Mouse (Mus musculus) adrenal gland, adult (tissue): Measurements from ENCODE around the gene Arl1.
"Not testable (repeated sequence)": the region's sequence is repeated elsewhere in the genome, so short reads cannot be mapped to it uniquely, and the experiment has no call there.

ENCODE experiments used
- DNase-seq, 2 experiments: peaks; one replicate each; pipeline ENCODE4 v3.0.0; 2022 to 2023; ENCODE audit warnings: low spot score in 1 of 2; ENCODE audit not compliant: inconsistent age in 2 of 2

Gene Arl1

DNA sequence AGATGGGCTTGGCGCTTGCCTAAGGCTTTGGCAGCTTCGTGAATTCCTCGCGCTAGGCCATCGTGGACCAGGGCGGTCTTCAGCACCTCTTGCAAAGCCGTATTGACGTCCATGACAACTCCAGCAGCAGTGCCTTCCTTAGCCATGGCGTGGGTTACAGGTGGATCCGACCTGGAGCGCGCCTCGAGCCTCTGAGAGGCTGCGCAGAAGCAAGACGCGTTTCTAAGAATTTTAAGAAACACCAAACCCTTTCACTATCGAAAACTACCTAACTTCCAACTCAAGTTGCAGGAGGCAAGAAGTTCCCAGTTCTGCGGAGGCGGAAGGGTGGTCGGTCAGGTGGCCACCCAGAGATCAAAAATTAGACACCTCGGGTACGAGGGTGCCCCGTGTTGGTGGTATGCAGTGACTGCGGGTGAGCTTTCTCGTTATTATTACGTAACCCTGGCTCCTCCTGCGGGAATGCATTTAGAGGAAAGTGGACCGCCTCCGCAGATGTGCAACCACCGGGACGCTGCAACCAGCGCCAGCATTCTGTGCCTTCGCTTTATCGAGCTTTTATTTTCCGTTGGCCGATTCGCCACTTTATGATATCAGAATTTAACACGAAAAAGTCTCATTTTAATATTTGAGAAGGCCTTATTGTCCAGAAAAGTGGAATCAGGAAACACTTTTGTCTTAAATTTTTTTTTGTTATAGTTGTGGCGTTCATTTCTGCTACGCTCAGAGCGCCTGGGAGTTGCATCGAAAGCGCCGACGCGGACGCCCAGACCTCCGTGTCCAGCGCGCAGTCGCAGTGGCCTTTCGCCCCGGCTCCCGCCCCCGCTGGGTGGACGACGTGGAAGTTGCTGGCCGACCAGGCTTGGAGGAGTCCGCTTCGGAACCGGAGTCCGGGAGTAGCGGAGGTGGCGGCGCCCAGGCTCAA, at the start of gene Arl1:
Arl1 (plus strand) TSS at position 288 of the 925 bp plus-strand sequence.
- peak; percentile 94 to 98 for DNase-seq

DNA sequence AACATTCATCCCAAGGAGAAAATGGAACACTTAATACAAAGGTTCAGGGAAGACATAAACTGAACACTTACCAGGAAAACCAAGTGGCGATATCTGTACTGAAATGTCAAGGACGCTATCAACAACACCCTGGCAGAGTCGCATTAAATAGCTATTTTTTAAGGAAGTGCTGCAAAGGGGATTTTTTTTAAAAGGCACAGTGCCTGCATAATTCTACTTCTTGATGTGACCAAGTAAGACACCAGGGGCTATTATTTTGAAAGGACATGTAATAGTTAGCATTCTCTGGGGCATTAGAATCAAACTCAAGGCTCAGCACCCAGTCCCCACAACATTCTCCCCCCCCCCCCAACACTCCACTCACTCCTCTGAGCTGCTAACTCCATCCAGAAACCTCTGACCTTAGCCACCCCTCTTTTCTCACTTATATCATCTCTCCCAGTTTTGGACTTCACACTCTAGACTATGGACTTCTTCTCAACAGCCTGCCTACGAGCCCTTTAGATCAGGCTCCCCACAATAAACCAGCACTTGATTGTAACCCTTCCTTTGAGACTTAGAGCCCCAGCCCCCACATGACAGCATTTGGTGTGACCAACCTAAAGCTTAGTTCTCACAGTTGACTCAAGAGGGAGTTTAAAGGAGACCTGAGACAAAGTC, 47.6 kb upstream of the Arl1 start:
- peak in 1 of 2 experiments; percentile 74 for DNase-seq

DNA sequence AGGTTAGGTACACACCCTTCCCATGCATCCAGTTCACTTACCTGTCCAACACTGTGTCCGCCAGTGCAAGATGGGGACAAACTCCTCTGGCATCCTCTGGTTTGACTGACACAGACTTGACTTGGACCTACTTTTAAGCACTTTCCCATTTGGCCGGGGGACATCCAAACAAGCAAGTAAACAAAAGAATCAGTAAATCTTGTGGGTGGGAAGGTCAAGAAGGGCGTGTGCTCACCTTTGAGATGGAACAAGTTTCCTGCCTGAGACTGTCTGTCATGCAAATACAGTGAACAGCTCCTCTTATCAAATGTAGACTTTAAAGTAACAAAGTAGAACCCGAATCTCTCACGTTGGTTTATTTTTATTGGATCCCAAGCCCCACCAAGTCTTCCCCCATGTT, 45.7 kb upstream of the Arl1 start, which contains the start of gene Spic:
Spic (minus strand) TSS at position 91 of the 400 bp plus-strand sequence.
- DNase-seq: no peak

DNA sequence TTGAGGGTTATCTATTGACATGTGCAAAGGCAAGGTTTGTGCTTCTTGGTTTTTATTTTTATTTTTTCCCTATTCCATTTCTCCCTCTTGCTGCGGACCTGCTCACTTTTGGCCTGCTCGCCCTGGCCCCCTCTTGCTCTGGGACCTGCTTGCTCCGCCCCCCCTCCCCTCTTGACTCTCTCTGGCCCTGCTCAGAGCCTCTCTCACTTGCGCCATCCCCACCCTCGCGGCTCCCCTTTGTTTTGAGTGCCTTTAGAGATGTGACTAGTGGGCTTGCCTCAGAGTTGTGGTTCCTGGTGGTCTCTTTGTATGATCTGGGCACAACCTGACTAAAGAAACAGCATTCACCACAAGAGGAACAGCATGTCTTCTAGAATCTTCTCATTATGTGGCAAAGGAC, 29.7 kb upstream of the Arl1 start:
- DNase-seq: no peak

DNA sequence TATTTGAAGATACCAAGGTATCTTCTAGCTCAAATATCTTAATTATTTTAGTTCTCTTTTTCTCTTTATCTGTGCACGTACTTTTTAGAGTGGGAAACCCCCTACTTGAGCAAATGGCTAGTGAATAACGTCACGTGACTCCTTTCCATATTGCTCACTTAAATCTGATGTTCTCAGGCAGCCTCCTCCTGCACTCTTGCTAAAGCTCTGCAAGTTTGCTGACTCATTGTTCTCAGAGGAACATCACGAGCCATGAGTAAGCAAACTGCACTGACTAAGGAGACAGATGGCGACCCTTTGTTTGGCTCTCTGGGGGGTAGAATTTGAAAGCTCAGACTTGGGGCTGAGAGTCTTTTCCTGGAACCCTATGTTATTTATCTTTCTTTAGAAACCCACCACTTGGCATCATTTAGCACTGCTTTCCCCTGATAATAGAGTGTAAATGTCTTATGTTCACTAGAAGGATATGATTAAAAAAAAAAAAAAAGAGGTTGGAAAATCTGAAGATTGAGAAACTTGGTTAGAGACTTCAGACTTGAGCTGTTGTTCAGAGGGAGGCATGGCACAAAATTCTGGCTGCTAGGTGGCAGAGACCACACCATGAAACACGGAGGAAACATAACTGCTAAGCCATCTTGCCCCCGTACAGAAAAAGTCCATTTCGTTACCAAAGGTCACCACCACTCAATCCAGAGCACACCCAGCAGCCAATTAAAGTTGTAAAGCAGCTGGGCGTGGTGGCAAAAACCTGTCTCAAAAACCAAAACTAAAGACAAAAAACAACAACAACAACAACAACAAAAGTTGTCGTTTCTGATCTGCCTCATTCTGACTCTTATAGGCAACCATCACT, 21.8 kb upstream of the Arl1 start:
- DNase-seq: peak; percentile 33 to 34

DNA sequence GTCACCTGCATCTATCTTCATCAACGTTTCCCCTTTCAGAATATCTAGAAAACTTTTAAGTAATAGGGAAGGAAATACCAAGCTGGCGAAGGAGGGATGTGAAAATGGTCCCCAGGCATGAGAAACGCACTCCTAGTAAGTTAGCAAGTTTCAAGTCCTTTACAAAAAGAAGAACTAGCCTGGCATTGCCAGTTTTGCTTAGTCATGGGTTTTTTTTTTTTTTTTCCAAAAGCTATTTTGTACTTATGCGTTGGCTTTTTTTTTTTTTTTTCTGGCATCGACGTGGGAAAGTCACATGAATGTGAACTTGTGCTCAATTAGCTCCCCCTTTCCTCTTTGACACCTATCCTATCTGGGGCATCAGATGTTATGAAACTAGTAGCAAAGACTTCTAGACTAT, 18.3 kb upstream of the Arl1 start:
- DNase-seq: no peak

DNA sequence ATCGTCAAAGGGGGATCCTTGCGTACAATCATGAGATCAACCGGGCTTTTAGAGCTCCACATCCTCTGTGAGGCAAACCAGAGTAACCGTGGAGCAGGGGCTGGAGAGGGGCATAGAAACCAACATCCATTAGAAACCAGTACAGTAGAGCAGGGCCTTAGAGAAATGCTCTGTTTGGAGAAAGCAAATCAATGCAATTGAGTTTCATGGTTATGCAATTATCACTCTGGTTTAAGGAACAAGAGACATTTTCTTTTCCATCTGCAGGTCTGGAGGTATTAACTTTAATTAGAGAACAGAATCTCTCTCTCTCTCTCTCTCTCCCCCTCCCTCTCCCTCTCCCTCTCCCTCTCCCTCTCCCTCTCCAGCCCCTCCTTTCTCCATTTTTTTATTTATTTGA, 15.9 kb upstream of the Arl1 start:
- DNase-seq: no peak

DNA sequence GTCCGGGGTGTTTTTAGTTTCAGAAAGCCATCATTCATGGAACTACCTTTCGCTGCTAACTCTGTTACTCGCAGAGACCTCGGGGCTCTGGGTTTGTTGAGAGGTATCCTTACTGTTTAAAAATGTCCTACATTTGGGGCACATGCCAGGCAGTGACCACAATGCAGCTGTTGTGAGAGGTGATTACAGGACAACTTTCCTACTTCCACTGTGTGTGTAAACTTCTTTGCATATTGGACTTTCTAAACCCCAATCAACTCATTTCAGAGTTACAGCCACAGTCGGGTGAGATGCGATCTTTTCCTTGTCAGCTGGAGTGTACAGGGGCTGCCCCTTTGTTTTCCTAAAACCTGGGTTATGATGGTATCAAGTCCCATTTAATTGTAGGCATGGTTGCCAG, 15.0 kb upstream of the Arl1 start:
- no peak for DNase-seq

DNA sequence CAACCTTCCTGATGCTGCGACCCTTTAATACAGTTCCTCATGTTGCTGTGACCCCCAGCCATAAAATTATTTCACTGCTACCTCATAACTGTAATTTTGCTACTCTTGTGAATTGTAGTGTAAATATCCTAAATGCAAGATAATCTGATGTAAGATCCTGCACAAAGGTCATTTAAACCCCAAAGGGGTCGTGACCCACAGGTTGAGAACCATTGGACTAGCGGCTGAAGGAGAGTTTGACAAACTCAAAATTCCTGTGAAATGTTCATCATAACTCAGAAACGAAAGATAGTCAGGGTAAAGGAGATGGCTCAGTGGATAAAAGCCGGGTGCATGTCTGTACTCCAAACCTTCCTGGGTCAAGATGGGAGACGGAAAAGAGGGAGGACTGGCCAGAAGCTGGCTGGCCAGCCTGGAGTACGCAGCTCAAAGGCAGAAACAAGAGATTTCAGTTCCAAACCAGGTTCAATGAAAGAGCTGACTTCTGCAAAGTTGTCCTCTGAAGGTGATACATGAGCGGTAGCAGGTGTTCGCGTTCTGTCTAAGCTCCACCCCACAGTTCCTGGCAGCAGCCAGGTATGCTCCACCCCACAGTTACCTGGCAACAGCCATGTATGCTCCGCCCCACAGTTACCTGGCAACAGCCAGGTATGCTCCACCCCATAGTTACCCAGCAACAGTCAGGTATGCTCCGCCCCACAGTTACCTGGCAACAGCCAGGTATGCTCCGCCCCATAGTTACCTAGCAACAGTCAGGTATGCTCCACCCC, 13.5 kb upstream of the Arl1 start:
- DNase-seq: no peak

DNA sequence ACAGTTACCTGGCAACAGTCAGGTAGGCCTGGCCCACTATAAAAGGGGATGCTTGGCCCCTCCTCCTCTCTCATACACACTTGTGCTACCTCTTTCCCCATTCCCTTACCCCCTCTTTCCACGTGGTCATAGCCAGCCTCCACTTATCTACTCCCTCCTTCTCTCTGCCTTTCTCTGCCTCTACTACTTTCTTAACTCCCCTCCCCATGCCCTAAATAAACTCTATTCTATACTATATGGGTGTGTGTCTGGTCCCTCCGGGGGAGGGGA, 13.0 kb upstream of the Arl1 start:
- no peak for DNase-seq

DNA sequence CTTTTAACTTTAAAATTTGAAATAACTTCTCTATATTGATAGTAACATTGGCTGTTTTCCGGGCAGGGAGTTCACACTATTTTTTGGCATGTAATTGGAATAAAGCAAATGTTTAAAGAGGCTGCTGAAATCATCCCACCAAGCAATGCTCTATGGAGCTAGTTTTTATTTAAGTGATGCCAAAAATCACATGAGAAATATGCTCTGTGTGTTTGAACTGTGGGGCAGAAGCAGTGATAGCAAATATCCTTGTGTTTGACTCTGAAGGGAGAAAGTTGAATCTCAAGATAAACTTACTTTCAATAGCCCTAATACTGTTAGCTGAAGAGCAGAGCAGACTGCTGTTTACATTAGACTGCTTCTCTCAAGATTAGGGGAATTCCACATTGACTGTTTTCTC, 11.0 kb upstream of the Arl1 start:
- no peak for DNase-seq

DNA sequence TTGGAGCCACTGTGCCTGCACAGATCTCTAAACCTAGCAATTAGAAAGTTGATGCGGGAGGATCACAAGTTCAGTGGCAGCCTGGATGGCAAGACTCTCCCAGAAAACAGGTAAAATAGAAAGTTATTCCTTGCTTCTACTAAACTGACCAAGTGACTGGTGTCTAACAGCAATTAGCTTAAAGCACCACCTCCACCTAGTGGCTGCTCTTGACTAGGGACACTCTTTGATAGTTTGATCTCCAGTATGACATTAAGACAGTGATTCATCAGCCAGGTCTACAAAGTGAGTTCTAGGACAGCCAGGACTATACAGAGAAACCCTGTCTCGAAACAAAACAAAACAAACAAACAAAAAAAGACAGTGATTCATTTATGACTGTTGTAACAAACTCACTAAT, 5.3 kb upstream of the Arl1 start:
- peak; percentile 31 to 70 for DNase-seq

DNA sequence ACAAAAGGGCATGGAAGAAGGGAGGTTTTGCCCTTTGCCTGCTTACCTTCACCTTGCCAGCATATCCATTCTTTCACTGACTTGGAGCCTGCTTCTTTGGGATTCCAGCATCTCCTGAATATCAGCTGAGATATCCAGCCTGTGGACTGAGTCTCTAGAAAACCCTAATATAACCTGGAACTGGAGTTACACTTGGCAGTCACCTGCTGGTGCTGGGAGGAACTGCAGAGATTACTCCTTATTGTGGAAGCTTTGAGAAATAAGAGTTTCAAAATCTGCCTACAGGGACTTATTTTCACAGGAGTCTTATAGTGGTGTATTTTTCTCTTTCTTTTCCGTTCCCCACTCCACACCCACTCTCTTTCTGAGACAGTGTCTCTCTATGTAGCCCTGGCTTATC, 3.5 kb upstream of the Arl1 start:
- DNase-seq: peak in 1 of 2 experiments; percentile 63

DNA sequence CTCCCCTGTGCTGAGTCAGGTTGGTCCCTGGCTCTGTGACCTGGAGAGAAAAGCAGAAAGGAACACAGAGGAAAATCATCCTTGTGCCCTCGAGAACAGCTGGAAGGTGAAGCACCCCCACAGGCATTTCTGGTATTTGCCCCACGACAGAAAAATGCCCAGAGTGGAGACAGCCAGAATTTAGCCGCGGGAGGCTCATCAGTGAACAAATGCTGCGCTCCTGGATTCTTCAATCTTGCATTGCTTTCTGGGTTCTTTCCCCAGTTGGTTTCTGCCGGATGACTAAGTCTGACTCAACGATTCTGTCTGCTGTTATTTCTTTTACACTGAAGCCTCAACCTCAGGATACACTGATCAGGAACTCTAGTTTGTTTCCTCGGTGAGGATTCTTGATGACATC, 2.5 kb upstream of the Arl1 start:
- peak in 1 of 2 experiments; percentile 48 for DNase-seq

DNA sequence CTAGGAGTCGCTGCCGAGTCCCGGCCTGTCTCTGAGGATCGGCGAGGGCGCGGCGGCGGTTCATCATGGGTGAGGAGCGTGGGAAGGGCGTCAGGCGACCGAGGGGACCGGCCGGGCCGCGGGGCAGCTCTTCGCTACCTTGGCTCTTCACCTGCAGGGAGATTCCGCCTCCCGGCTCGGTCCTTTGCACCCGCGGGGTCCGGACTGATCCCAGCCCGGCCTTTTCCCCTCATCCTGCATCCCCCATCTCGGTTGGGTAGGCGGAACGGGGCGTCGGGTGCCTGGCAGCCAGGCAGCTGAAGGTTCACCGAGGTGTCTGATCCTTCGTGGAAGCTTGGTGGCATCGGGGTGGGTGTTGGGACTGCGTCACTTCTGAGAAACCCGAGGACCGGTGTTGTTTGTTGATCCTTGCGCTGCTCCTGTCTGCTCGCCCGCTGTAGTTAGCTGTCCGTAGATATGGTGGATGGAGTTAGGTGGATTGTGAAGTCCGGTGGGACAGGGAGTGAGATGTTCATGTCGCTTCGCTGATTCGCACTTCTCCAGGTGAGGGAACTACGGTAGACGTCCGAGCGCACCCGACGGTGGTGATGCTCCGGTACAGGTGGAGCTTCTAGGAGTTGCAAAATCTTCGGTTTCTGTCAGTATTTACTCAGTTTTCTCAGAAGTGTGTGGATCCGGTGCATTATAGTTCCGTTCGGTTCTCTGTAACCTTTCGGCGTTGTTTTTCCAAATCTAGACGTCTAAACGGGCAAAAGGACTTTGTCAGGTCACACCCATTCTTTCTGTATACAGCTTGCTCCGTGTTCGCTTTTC, 1.0 kb downstream of the Arl1 start:
- DNase-seq: no peak

DNA sequence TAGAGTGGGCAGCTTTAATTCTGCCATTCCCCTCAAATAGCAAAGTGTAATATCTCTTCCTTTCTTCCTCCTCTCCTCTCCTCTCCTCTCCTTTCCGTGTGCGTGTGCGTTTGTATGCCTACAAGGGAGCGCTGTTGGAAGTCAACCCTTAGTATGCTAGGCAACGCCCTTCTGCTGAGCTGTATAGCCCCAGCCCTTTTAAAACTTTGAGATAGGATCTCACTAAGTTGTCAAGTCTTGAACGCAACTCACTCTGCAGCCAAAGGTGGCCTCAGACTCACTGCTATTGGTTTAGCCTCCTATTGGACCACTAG, 1.6 kb downstream of the Arl1 start:
- peak in 1 of 2 experiments; percentile 35 for DNase-seq

DNA sequence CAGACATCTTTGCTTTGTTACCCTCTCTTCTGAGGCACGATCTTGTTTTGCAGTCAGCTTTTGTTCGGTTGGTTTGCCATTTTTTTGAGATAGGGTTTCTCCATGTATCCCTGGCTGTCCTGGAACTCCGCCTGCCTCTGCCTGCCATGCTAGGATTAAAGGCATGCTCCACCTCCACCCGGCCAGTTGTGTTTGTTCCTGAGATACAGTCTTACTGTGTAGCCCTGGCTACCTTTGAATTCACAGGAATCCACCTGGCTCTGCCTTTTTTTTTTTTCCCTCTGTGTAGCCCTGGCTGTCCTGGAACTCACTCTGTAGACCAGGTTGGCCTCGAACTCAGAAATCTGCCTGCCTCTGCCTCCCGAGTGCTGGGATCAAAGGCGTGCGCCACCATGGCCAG, 8.4 kb downstream of the Arl1 start:
- DNase-seq: not testable (repeated sequence)

DNA sequence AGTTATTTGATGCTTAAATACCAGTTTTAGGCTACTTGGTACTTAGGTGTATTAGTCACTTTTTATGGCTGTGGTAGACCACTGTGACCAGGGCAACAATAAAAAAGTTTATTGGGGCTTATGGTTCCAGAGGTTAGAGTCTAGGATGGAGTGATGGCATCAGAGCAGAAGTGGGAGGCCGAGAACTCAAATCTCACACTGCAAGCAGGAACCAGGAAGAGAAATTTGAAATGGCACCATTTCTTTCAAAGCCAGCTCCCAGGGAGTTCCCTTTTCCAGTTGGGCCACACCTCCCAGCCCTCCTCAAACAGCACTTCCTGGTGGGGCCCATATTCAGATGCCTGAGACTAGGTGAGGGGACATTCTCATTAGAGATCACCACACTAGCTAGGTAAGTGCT, 9.2 kb downstream of the Arl1 start:
- DNase-seq: no peak

DNA sequence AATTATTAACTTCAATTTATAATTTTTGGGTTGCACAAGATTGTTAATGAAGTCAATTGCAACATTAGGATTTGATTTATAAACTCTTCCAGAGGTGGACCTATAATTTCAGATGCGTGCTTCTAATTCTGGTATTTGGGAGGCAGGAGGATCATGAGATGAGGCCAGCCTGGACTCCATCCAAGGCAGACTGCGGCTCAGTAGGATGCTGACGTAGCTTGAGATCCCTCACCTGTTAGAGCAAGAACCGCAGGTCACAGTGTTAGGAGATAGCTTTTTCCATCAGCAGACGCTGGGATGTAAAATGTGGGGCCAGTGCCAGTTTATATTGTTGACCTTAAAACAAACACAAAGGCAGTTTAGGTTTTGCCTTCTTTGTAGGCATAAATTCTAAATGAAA, 10.1 kb downstream of the Arl1 start:
- no peak for DNase-seq

DNA sequence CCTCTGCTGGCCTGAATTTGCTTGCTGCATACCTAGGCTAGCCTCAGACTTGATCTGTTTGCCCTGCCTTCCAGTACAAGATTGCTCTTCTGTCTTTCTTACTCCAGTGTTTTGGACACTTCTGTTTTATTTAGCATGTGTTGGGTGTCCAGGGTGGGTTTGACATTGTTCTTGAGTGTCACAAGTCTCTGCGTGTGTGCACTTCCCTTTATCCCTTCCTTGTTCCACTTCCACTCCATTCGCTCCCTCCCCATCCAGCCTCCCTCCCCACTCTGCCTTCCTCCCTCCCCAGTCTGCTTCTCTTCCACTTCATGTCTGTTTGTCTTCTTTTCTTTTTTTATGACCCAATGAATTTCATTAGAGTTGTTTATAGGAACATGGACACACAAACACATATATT, 10.8 kb downstream of the Arl1 start:
- no peak for DNase-seq
